Comparison of ENCODE assay signal across 9 mouse cellular contexts in the genomic region with DNA sequence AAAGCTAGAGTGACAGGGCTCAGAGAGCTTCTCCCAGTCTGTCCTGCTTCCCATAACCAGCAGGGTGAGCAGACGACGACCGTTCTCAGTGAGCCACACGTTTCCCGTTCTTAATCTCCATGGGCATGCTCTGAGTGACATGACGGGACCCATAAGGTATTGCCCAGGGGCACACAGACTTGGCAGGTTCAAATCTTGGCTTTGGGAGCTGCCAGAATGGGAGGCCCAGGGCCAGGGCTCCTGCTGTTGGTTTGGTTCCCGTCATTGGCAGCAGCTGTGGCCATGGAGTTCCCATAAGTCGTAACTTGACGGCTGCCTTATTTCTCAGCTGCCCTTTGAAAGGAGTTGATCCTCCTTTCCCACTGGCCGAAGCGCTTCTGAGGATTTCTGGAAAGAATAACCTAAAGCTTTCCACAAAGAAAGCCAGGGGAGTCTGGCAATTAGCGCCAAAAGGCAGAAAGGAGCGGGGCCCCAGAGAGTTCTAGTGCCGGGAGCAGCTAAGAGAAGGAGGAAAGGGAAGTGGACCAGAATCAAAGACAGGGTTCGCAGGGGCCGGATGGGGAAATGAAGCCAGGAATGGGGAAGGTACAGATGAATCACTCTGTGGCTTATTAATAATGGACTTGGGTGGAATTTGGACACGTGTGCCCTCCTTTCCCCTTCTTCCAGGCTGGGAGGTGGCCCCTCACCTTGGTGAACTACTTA. TPM values are rescaled to one million over a fixed set of nuclear protein-coding genes. Genes with fewer than 3 reads are reported as not detected.
DNase-seq lines count a peak whose midpoint lies in the region; ATAC-seq and TF ChIP-seq lines count a peak whose summit lies in the region.
"Had no signal": no experiment of that assay in that cellular context is flagged by ENCODE, and none has a peak within 500 bp of the region (broad histone marks: within the 10 kb centered on the region; RNA-seq: fewer than 3 reads in every experiment).

No protein-coding gene starts in this region.

- intact Hi-C loops in heart, postnatal 36 days (cut with DNase I) = loop anchor here (2.0 to 5.0 kb wide), 2 partner anchors 35 to 50 kb away; a partner anchor contains a TSS
- intact Hi-C loops in left cerebral cortex, adult 2 months (cut with DNase I) = loop anchor here (2.0 to 5.0 kb wide), 2 partner anchors 37 to 60 kb away; no protein-coding TSS in a partner anchor

- no peak for ATAC-seq in cerebellum, adult (ENCODE audit: insufficient number of reproducible peaks, low FRiP score, low TSS enrichment)
- ATAC-seq in forebrain, embryonic 16.5 days = peak; percentile 54

- H3K27me3 ChIP-seq in forebrain, embryonic 16.5 days (replicated peaks; ENCODE audit: control insufficient read depth, insufficient read depth, low read length) = no peaks in the 10 kb centered on the region

- DNase-seq in cerebellum, adult 11 months = peak; percentile 50
- DNase-seq in heart, postnatal 36 days = peak; percentile 54 to 67
- DNase-seq in monocyte, adult 2 months (ENCODE audit: low read depth in 1 of 2, low spot score in 2 of 2) = peak; percentile 48 to 67
- DNase-seq in left cerebral cortex, adult 2 months (ENCODE audit: extremely low spot score in 1 of 2, low spot score in 2 of 2) = no peak
- DNase-seq in c-Kit-positive CD71-positive TER-119-positive erythroid progenitor cells, embryonic 14.5 days (ENCODE audit: low spot score) = no peak

- 0 out of 2 replicates have a peak overlapping the region, but pooled peaks have one; percentile 12 for H3K27ac ChIP-seq in bone marrow, adult 2 months (ENCODE audit: control insufficient read depth, insufficient read depth, low read depth, low read length, poor library complexity)
- peak overlapping the region; percentile 68 for H3K27ac ChIP-seq in forebrain, embryonic 16.5 days (ENCODE audit: low read length)
- H3K27ac ChIP-seq in left cerebral cortex, adult 2 months = no peak overlapping the region
- H3K27ac ChIP-seq: liver, embryonic 15.5 days had no signal

- H3K9me3 ChIP-seq in forebrain, embryonic 16.5 days (ENCODE audit: control insufficient read depth, low read length) = no peaks in the 10 kb centered on the region
- H3K9me3 ChIP-seq: liver, embryonic 15.5 days had no signal

- peak overlapping the region; percentile 13; the same call in 1 of the 2 replicates for H3K4me2 ChIP-seq in forebrain, embryonic 16.5 days (ENCODE audit: low read length)
- H3K4me2 ChIP-seq: liver, embryonic 15.5 days had no signal

- H3K9ac ChIP-seq in forebrain, embryonic 16.5 days (replicated peaks; ENCODE audit: low read depth, low read length) = no peak overlapping the region
- H3K9ac ChIP-seq: liver, embryonic 15.5 days had no signal

- H3K4me3 ChIP-seq in bone marrow, adult 2 months (replicated peaks; ENCODE audit: control insufficient read depth, low read depth, low read length) = no peak overlapping the region
- H3K4me3 ChIP-seq in forebrain, embryonic 16.5 days (replicated peaks; ENCODE audit: low read length) = no peak overlapping the region
- no peak overlapping the region for H3K4me3 ChIP-seq in left cerebral cortex, adult 2 months
- H3K4me3 ChIP-seq: liver, embryonic 15.5 days had no signal

- no peaks in the 10 kb centered on the region for H3K36me3 ChIP-seq in forebrain, embryonic 16.5 days (ENCODE audit: control insufficient read depth, insufficient read depth)
- H3K36me3 ChIP-seq: liver, embryonic 15.5 days had no signal

- TF ChIP-seq CTCF in bone marrow, adult 2 months (IDR thresholded peaks at IDR 0.05; ENCODE audit: control insufficient read depth, insufficient read depth, low read length) = no peak
- TF ChIP-seq CTCF in left cerebral cortex, adult 2 months (IDR thresholded peaks at IDR 0.05) = no peak; the same call in 1 of the 2 replicates

- no peak for TF ChIP-seq POLR2A in bone marrow, adult 2 months (IDR thresholded peaks at IDR 0.05; ENCODE audit: borderline replicate concordance, control insufficient read depth, low read depth, low read length)

- WGBS in bone marrow, adult 2 months = 55% methylated on average over 17 of the region's 17 CpGs
- WGBS in forebrain, embryonic 16.5 days = 12% methylated on average over 17 of the region's 17 CpGs

- H3K4me1 ChIP-seq in bone marrow, adult 2 months (ENCODE audit: control insufficient read depth, insufficient read depth, low read length) = no peaks in the 10 kb centered on the region; the same call in 1 of the 2 replicates
- peaks cover 27% of the 10 kb centered on the region for H3K4me1 ChIP-seq in forebrain, embryonic 16.5 days (replicated peaks; ENCODE audit: control insufficient read depth, insufficient read depth, low read length)
- H3K4me1 ChIP-seq: liver, embryonic 15.5 days had no signal

RNA-seq across cellular contexts. Expression of a gene that starts 36.4 kb away (rescaled TPM):
- polyA plus RNA-seq in bone marrow, adult 2 months (2011; ENCODE audit: insufficient read depth, insufficient read length, low replicate concordance, missing spikeins) = 8.6 TPM in 1 of 2 replicates, not detected in the other
- 1.9 and 2.4 TPM in 2 replicates for polyA plus RNA-seq in forebrain, embryonic 16.5 days (2015; fragmentation: Nextera tagmentation; extraction: Ambion mirVana)
- 10 to 100 TPM in 1 of 2 experiments, 1 to 10 TPM in 1; 2.5 to 24.3 TPM for total RNA-seq in heart, postnatal 36 days (2021)
- total RNA-seq in left cerebral cortex, adult 2 months (2021) = 10 to 100 TPM; 56.9 to 88.9 TPM

Comparison
In these comparisons a context has a peak if more than half of its experiments do, and no peak if none do; other contexts are left out.
1. DNase-seq: peak in cerebellum, adult 11 months (single experiment), heart, postnatal 36 days (2 of 2) and monocyte, adult 2 months (2 of 2); none in left cerebral cortex, adult 2 months (0 of 2) and c-Kit-positive CD71-positive TER-119-positive erythroid progenitor cells, embryonic 14.5 days (single experiment).